Mouse (Mus musculus) ES-E14 (cell line): ENCODE results near the gene 1700001O22Rik.

Source experiments
- HCFC1 ChIP-seq: IDR thresholded peaks from 2 replicates; pipeline ENCODE4 v1.6.1; 2012; ENCODE audit warnings: low read length, inconsistent platforms, borderline replicate concordance; ENCODE audit not compliant: insufficient read depth
- MAFK ChIP-seq: IDR thresholded peaks from 2 replicates; pipeline ENCODE4 v1.6.1; 2014; ENCODE audit warnings: mild to moderate bottlenecking, low read depth, low read length, inconsistent platforms; ENCODE audit not compliant: insufficient read depth
- ZC3H11A ChIP-seq: IDR thresholded peaks from 2 replicates; pipeline ENCODE4 v1.6.1; 2012; ENCODE audit warnings: low read depth, mild to moderate bottlenecking, inconsistent platforms, low read length, borderline replicate concordance
- ZNF384 ChIP-seq: IDR thresholded peaks from 2 replicates; pipeline ENCODE4 v1.6.1; 2012; ENCODE audit warnings: low read depth, low read length, inconsistent platforms

- TF ChIP-seq ZC3H11A (no peak), MAFK (no peak), ZNF384 (no peak), HCFC1 (no peak)
These were observed 11.4 kb downstream of the 1700001O22Rik start for GRCm38 (mm10) chr2:30792061-30792460.
